ENCODE assay signal across 8 mouse cellular contexts in the genomic region with DNA sequence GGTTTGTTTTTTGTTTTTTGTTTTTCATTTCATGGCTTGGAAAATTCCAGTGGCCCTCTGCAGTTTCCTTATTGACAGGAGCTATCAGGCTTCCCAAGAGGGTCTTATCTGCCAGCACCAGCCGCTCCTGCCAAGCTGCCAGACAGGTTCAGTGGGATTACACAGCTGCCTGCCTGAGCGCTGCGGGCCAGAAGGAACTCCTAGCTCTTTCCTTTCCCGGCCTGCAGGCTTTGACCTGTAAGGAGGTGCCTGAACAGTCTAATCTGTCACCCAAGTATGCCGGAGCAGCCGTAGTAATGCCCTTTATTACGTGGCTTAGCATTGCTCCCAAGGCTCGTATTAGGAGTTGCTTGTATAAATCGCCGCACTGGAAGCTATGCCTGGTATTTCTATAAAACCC. TPM values are rescaled to one million over a fixed set of nuclear protein-coding genes. Genes with fewer than 3 reads are reported as not detected.
A peak's percentile ranks its signal among the peaks of the same experiment; 100 is the strongest.
DNase-seq lines count a peak whose midpoint lies in the region; ATAC-seq and TF ChIP-seq lines count a peak whose summit lies in the region.

No protein-coding gene starts in this region.

- H3K9ac ChIP-seq in heart, adult 2 months (ENCODE audit: low read depth, low read length): peak overlapping the region; percentile 9; the same call in 1 of the 2 replicates
- H3K9ac ChIP-seq in lung, embryonic 15.5 days: no peak overlapping the region

- intact Hi-C loops in heart, adult 2 months (cut with DNase I): no loop called here

- peak; percentile 85 for ATAC-seq in lung, embryonic 15.5 days (ENCODE audit: borderline replicate concordance, extremely low read depth, low FRiP score, low TSS enrichment)
- ATAC-seq in inflammation-experienced regulatory T-cells, adult 6 months: no peak

- no peak overlapping the region; the same call in 1 of the 2 replicates for H3K4me3 ChIP-seq in heart, adult 2 months
- H3K4me3 ChIP-seq in kidney, adult 2 months (ENCODE audit: insufficient read depth, low read depth, low read length): no peak overlapping the region
- 0 out of 2 replicates have a peak overlapping the region, but pooled peaks have one; percentile 4 for H3K4me3 ChIP-seq in lung, embryonic 15.5 days
- H3K4me3 ChIP-seq in small intestine, adult 2 months (ENCODE audit: low read depth, low read length): no peak overlapping the region

- 10% methylated on average over 10 of the region's 10 CpGs for WGBS in heart, adult 2 months
- WGBS in kidney, adult 2 months: 28% methylated on average over 10 of the region's 10 CpGs
- WGBS in lung, embryonic 15.5 days: 4% methylated on average over 10 of the region's 10 CpGs
- WGBS in small intestine, adult 2 months: 9% methylated on average over 10 of the region's 10 CpGs

- no peaks in the 10 kb centered on the region for H3K79me2 ChIP-seq in heart, adult 2 months (replicated peaks; ENCODE audit: control insufficient read depth, insufficient read depth, low read length)

- peak; percentile 70 for DNase-seq in embryo, embryonic 10.5 days (ENCODE audit: low spot score)
- DNase-seq in heart, adult 2 months: peak; percentile 64 to 72
- DNase-seq in kidney, adult 2 months: peak; percentile 71
- DNase-seq in cerebellum, adult 8-10 months: no peak
- no peak for DNase-seq in adrenal gland, adult 2 months

- H3K4me2 ChIP-seq in lung, embryonic 15.5 days: peak overlapping the region; percentile 36

- no peak for TF ChIP-seq CTCF in heart, adult 2 months (IDR thresholded peaks at IDR 0.05)
- TF ChIP-seq CTCF in kidney, adult 2 months (conservative IDR thresholded peaks at IDR 0.05; ENCODE audit: insufficient read depth, insufficient read length, low read depth, low read length): no peak
- TF ChIP-seq CTCF in small intestine, adult 2 months (IDR thresholded peaks at IDR 0.05; ENCODE audit: extremely low read depth, insufficient read length, insufficient replicate concordance, low read depth, low read length): no peak

- no peaks in the 10 kb centered on the region for H3K27me3 ChIP-seq in heart, adult 2 months (ENCODE audit: control insufficient read depth, insufficient read depth, low read length)
- H3K27me3 ChIP-seq in kidney, adult 2 months (replicated peaks; ENCODE audit: control insufficient read depth, insufficient read depth, low read length): no peaks in the 10 kb centered on the region
- H3K27me3 ChIP-seq in lung, embryonic 15.5 days: no peaks in the 10 kb centered on the region
- H3K27me3 ChIP-seq in small intestine, adult 2 months (ENCODE audit: control insufficient read depth, insufficient read depth, low read length): no peaks in the 10 kb centered on the region

- H3K36me3 ChIP-seq in heart, adult 2 months (ENCODE audit: control insufficient read depth, insufficient read depth, low read length): no peaks in the 10 kb centered on the region
- no peaks in the 10 kb centered on the region for H3K36me3 ChIP-seq in kidney, adult 2 months (ENCODE audit: control insufficient read depth, insufficient read depth, low read length)
- no peaks in the 10 kb centered on the region for H3K36me3 ChIP-seq in lung, embryonic 15.5 days
- no peaks in the 10 kb centered on the region for H3K36me3 ChIP-seq in small intestine, adult 2 months (ENCODE audit: control insufficient read depth, insufficient read depth, low read length)

- peak overlapping the region; percentile 64 for H3K27ac ChIP-seq in heart, adult 2 months
- H3K27ac ChIP-seq in kidney, adult 2 months (ENCODE audit: insufficient read depth, low read depth, low read length): peak overlapping the region; percentile 45; the same call in 1 of the 2 replicates
- peak overlapping the region; percentile 93 for H3K27ac ChIP-seq in lung, embryonic 15.5 days
- peak overlapping the region; percentile 91 for H3K27ac ChIP-seq in small intestine, adult 2 months (ENCODE audit: insufficient read depth, low read depth, low read length)

- H3K9me3 ChIP-seq in lung, embryonic 15.5 days: no peaks in the 10 kb centered on the region

- 0 out of 2 replicates have a peak, but pooled peaks have one; percentile 30 for TF ChIP-seq POLR2A in heart, adult 2 months (IDR thresholded peaks at IDR 0.05; ENCODE audit: insufficient read depth, low read depth, low read length)
- TF ChIP-seq POLR2A in kidney, adult 2 months (IDR thresholded peaks at IDR 0.05; ENCODE audit: low read depth, low read length): no peak
- no peak for TF ChIP-seq POLR2A in small intestine, adult 2 months (IDR thresholded peaks at IDR 0.05; ENCODE audit: low read depth, low read length)

- 0 out of 2 replicates have a peak, but pooled peaks have one; percentile 38 for TF ChIP-seq EP300 in heart, adult 2 months (IDR thresholded peaks at IDR 0.05; ENCODE audit: insufficient read depth, low read depth, low read length)

- peaks cover 6% of the 10 kb centered on the region for H3K4me1 ChIP-seq in heart, adult 2 months (ENCODE audit: control insufficient read depth, insufficient read depth, low read length)
- peaks cover 20% of the 10 kb centered on the region for H3K4me1 ChIP-seq in kidney, adult 2 months (ENCODE audit: control insufficient read depth, insufficient read depth, low read length)
- peaks cover 38% of the 10 kb centered on the region for H3K4me1 ChIP-seq in lung, embryonic 15.5 days
- H3K4me1 ChIP-seq in small intestine, adult 2 months (ENCODE audit: control insufficient read depth, insufficient read depth, insufficient read length, low read length): peaks cover 14% of the 10 kb centered on the region

RNA-seq across cellular contexts. Expression of gene Syde2, which starts 23.2 kb away (rescaled TPM):
- total RNA-seq in heart, adult 2 months (2021): 10 to 100 TPM; 13.8 to 15.8 TPM
- polyA plus RNA-seq in heart, adult 2 months (2012; rRNA removed): 7.5 and 13.4 TPM in 2 replicates
- polyA plus RNA-seq in kidney, adult 2 months (2012; rRNA removed): 6.1 and 6.3 TPM in 2 replicates
- 1.8 and 2.3 TPM in 2 replicates for polyA plus RNA-seq in lung, embryonic 15.5 days (2015; fragmentation: Nextera tagmentation; extraction: Ambion mirVana)
- polyA plus RNA-seq in small intestine, adult 2 months (2012; rRNA removed): 2.0 and 3.8 TPM in 2 replicates
- total RNA-seq in adrenal gland, adult 2 months (2021): 1 to 10 TPM; 4.2 to 6.8 TPM
- polyA plus RNA-seq in adrenal gland, adult 2 months (2012; rRNA removed): 4.2 and 5.0 TPM in 2 replicates
- under 1 TPM in 1 of 3 experiments, not detected in 2; 0.13 TPM for polyA plus RNA-seq in inflammation-experienced regulatory T-cells, adult 6 months (2017; shearing (Covaris generic))

RNA-seq across cellular contexts. Expression of gene 2410004B18Rik, which starts 26.7 kb away (rescaled TPM):
- 10 to 100 TPM; 17.9 to 20.8 TPM for total RNA-seq in heart, adult 2 months (2021)
- polyA plus RNA-seq in heart, adult 2 months (2012; rRNA removed): 9.0 and 9.2 TPM in 2 replicates
- 7.4 and 9.4 TPM in 2 replicates for polyA plus RNA-seq in kidney, adult 2 months (2012; rRNA removed)
- polyA plus RNA-seq in lung, embryonic 15.5 days (2015; fragmentation: Nextera tagmentation; extraction: Ambion mirVana): 50.4 and 52.4 TPM in 2 replicates
- 14.8 and 20.0 TPM in 2 replicates for polyA plus RNA-seq in small intestine, adult 2 months (2012; rRNA removed)
- total RNA-seq in adrenal gland, adult 2 months (2021): 10 to 100 TPM; 22.0 to 23.1 TPM
- polyA plus RNA-seq in adrenal gland, adult 2 months (2012; rRNA removed): 8.7 and 9.2 TPM in 2 replicates
- polyA plus RNA-seq in inflammation-experienced regulatory T-cells, adult 6 months (2017; shearing (Covaris generic)): 10 to 100 TPM; 13.8 to 21.9 (median 20.6) TPM

RNA-seq across cellular contexts. Expression of gene Bcl10, which starts 41.9 kb away (rescaled TPM):
- 10 to 100 TPM; 17.7 to 19.3 TPM for total RNA-seq in heart, adult 2 months (2021)
- polyA plus RNA-seq in heart, adult 2 months (2012; rRNA removed): 11.0 and 14.0 TPM in 2 replicates
- 9.4 and 13.7 TPM in 2 replicates for polyA plus RNA-seq in kidney, adult 2 months (2012; rRNA removed)
- 52.8 and 53.0 TPM in 2 replicates for polyA plus RNA-seq in lung, embryonic 15.5 days (2015; fragmentation: Nextera tagmentation; extraction: Ambion mirVana)
- 3.5 and 7.9 TPM in 2 replicates for polyA plus RNA-seq in small intestine, adult 2 months (2012; rRNA removed)
- 10 to 100 TPM; 20.7 to 23.9 TPM for total RNA-seq in adrenal gland, adult 2 months (2021)
- polyA plus RNA-seq in adrenal gland, adult 2 months (2012; rRNA removed): 3.6 and 4.1 TPM in 2 replicates
- 10 to 100 TPM; 52.3 to 61.9 (median 55.5) TPM for polyA plus RNA-seq in inflammation-experienced regulatory T-cells, adult 6 months (2017; shearing (Covaris generic))

Comparison
In these comparisons a context has a peak if more than half of its experiments do, and no peak if none do; other contexts are left out.
1. DNase-seq: peak in embryo, embryonic 10.5 days (single experiment), heart, adult 2 months (2 of 2) and kidney, adult 2 months (single experiment); none in cerebellum, adult 8-10 months (single experiment) and adrenal gland, adult 2 months (single experiment).
2. Peak in every context shown above with its lines, with median percentiles within 50 percentile points of each other: H3K27ac ChIP-seq.